Mouse (Mus musculus) heart, embryonic 13.5 days (tissue): ENCODE data around the gene Tmem106a. TPM values are rescaled to one million over a fixed set of nuclear protein-coding genes. Genes with fewer than 3 reads are reported as not detected.

Experiments
- polyA plus RNA-seq: library from polyadenylated mRNA; unstranded; fragments of >200 nt; fragmentation: Nextera tagmentation; extraction: Ambion mirVana; gene quantifications from 2 replicates; pipeline ENCODE4 v1.2.1, GENCODE M21; 2015

Gene Tmem106a
- polyA plus RNA-seq, 1 experiment from 2014 or later = 4.4 TPM

Other genes starting within 250 kb of the Tmem106a start
- gene G6pc, start 214.7 kb upstream of the Tmem106a start, polyA plus RNA-seq = not detected in 2 replicates
- 35.4 and 45.9 TPM in 2 replicates for gene Aarsd1, start 164.6 kb upstream of the Tmem106a start, polyA plus RNA-seq
- gene Gm27029, start 157.4 kb upstream of the Tmem106a start, polyA plus RNA-seq = 14.7 and 18.3 TPM in 2 replicates
- gene Rundc1, start 157.2 kb upstream of the Tmem106a start, polyA plus RNA-seq = 13.1 and 14.3 TPM in 2 replicates
- 71.6 and 75.1 TPM in 2 replicates for gene Ptges3l, start 156.9 kb upstream of the Tmem106a start, polyA plus RNA-seq
- gene Rpl27, start 139.9 kb upstream of the Tmem106a start, polyA plus RNA-seq = 222 and 239 TPM in 2 replicates
- 11.6 and 13.7 TPM in 2 replicates for gene Ifi35, start 133.8 kb upstream of the Tmem106a start, polyA plus RNA-seq
- gene Rnd2, start 117.2 kb upstream of the Tmem106a start, polyA plus RNA-seq = 23.5 and 26.4 TPM in 2 replicates
- 28.0 and 28.9 TPM in 2 replicates for gene Vat1, start 116.0 kb upstream of the Tmem106a start, polyA plus RNA-seq
- 5.5 and 7.0 TPM in 2 replicates for gene Brca1, start 30.3 kb upstream of the Tmem106a start, polyA plus RNA-seq
- gene Nbr1, start 30.1 kb upstream of the Tmem106a start, polyA plus RNA-seq = 54.9 and 55.3 TPM in 2 replicates
- gene Gm11634, start 17.0 kb downstream of the Tmem106a start, polyA plus RNA-seq = not detected in 2 replicates
- gene Rdm1, start 45.0 kb downstream of the Tmem106a start, polyA plus RNA-seq = 31.8 and 37.0 TPM in 2 replicates
- gene Arl4d, start 83.3 kb downstream of the Tmem106a start, polyA plus RNA-seq = 8.7 and 9.1 TPM in 2 replicates
- 18.8 and 20.1 TPM in 2 replicates for gene Dhx8, start 150.7 kb downstream of the Tmem106a start, polyA plus RNA-seq
- gene Etv4, start 203.1 kb downstream of the Tmem106a start, polyA plus RNA-seq = 8.2 and 9.5 TPM in 2 replicates